Mouse (Mus musculus): ENCODE data around the gene Fcrla. TPM values are rescaled to one million over a fixed set of nuclear protein-coding genes. Genes with fewer than 3 reads are reported as not detected.
"Not testable (repeated sequence)": the region's sequence is repeated elsewhere in the genome, so short reads cannot be mapped to it uniquely, and the experiment has no call there.

Gene Fcrla
- total RNA-seq (2021): 1 to 10 TPM in 1 of 2 experiments, under 1 TPM in 1; 0.22 to 2.7 TPM
- long read RNA-seq, experiment 1, partial matches to known transcripts: 0 of 1 reads
- long read RNA-seq, experiment 1, other reads (novel, unspliced or antisense): 0 of 1 reads
- long read RNA-seq, experiment 2, partial matches to known transcripts: 1 of 1 reads
- long read RNA-seq, experiment 2, other reads (novel, unspliced or antisense): 0 of 1 reads

- DNase-seq: no peak
Observed at GRCm38 (mm10) chr1:170927378-170927777, at the start of gene Fcrla. Gene Fcrla (minus strand): TSS chr1:170927583.

- no peak for DNase-seq
Observed at GRCm38 (mm10) chr1:170976447-170976846, 49.1 kb upstream of the Fcrla start, which contains the start of gene Fcgr2b. Gene Fcgr2b (minus strand): TSS chr1:170976547.

- DNase-seq: peak in 1 of 2 experiments; percentile 52
Observed at GRCm38 (mm10) chr1:170975751-170976161, 48.4 kb upstream of the Fcrla start.

- not testable (repeated sequence) for DNase-seq
Observed at GRCm38 (mm10) chr1:170975350-170975749, 48.0 kb upstream of the Fcrla start.

GRCm38 (mm10) chr1:170974736-170975135, 47.4 kb upstream of the Fcrla start:
- no peak for DNase-seq

- peak in 1 of 2 experiments; percentile 21 for DNase-seq
Observed at GRCm38 (mm10) chr1:170974171-170974570, 46.8 kb upstream of the Fcrla start.

GRCm38 (mm10) chr1:170972936-170973335, 45.6 kb upstream of the Fcrla start:
- no peak for DNase-seq

- DNase-seq: no peak
Observed at GRCm38 (mm10) chr1:170972494-170972893, 45.1 kb upstream of the Fcrla start.

- DNase-seq: no peak
Observed at GRCm38 (mm10) chr1:170968576-170968975, 41.2 kb upstream of the Fcrla start.

- DNase-seq: peak in 1 of 2 experiments; percentile 61
Observed at GRCm38 (mm10) chr1:170967581-170967980, 40.2 kb upstream of the Fcrla start.

GRCm38 (mm10) chr1:170963087-170963486, 35.7 kb upstream of the Fcrla start:
- no peak for DNase-seq

GRCm38 (mm10) chr1:170962301-170962700, 34.9 kb upstream of the Fcrla start:
- peak; percentile 46 to 49 for DNase-seq

- DNase-seq: no peak
Observed at GRCm38 (mm10) chr1:170961101-170961500, 33.7 kb upstream of the Fcrla start.

GRCm38 (mm10) chr1:170959791-170960190, 32.4 kb upstream of the Fcrla start:
- no peak for DNase-seq

- no peak for DNase-seq
Observed at GRCm38 (mm10) chr1:170958225-170958624, 30.8 kb upstream of the Fcrla start.

GRCm38 (mm10) chr1:170953192-170953591, 25.8 kb upstream of the Fcrla start:
- DNase-seq: peak in 1 of 2 experiments; percentile 35

- DNase-seq: no peak
Observed at GRCm38 (mm10) chr1:170950772-170951171, 23.4 kb upstream of the Fcrla start.

GRCm38 (mm10) chr1:170944908-170945307, 17.5 kb upstream of the Fcrla start:
- DNase-seq: not testable (repeated sequence)

- DNase-seq: not testable (repeated sequence)
Observed at GRCm38 (mm10) chr1:170944151-170944550, 16.8 kb upstream of the Fcrla start.

- peak in 1 of 2 experiments; percentile 57 for DNase-seq
Observed at GRCm38 (mm10) chr1:170939255-170939654, 11.9 kb upstream of the Fcrla start.

- no peak for DNase-seq
Observed at GRCm38 (mm10) chr1:170934383-170934782, 7.0 kb upstream of the Fcrla start.

GRCm38 (mm10) chr1:170933940-170934339, 6.6 kb upstream of the Fcrla start:
- DNase-seq: no peak

GRCm38 (mm10) chr1:170933386-170933920, 6.1 kb upstream of the Fcrla start:
- DNase-seq: no peak

- no peak for DNase-seq
Observed at GRCm38 (mm10) chr1:170932043-170932442, 4.7 kb upstream of the Fcrla start.
